Mouse (Mus musculus) lung, adult 2 months (tissue): ENCODE measurements around the gene Drc1. TPM values are rescaled to one million over a fixed set of nuclear protein-coding genes. Genes with fewer than 3 reads are reported as not detected.

Experiments
- DNase-seq: peaks from one replicate; pipeline ENCODE4 v3.0.0; 2022
- H3K4me1 ChIP-seq: fragments of 200-500 bp; 2 replicates; pipeline ENCODE4 v1.6.1; 2011; ENCODE audit warnings: low read length; ENCODE audit not compliant: control insufficient read depth, insufficient read depth
- H3K4me3 ChIP-seq: fragments of 200-500 bp; replicated peaks from 2 replicates; pipeline ENCODE3; 2011; ENCODE audit warnings: low read depth, mild to moderate bottlenecking, control low read depth, low read length; ENCODE audit errors: extremely low read depth
- CTCF ChIP-seq: fragments of 200-500 bp; IDR thresholded peaks from 2 replicates; pipeline ENCODE4 v1.5.1; 2011; ENCODE audit warnings: mild to moderate bottlenecking, low read length, control low read depth; ENCODE audit not compliant: insufficient read depth
- POLR2A ChIP-seq: fragments of 200-500 bp; IDR thresholded peaks from 2 replicates; pipeline ENCODE4 v1.6.1; 2011; ENCODE audit warnings: low read depth, mild to moderate bottlenecking, control low read depth, low read length, borderline replicate concordance; ENCODE audit errors: extremely low read depth
- WGBS: fragments of 180-500 bp; shearing (Covaris S2); methylation state at CpG from one replicate; pipeline ENCODE4 v1.1.7; 2018; 5-methylcytosine and 5-hydroxymethylcytosine counted together
- polyA plus RNA-seq: library from polyadenylated mRNA; depleted of rRNA; stranded (reverse); fragments of >200 nt; gene quantifications from 2 replicates; pipeline ENCODE4 v1.2.3, GENCODE M21; 2012

Gene Drc1
- polyA plus RNA-seq, 1 experiment, result 3.1 TPM

DNA sequence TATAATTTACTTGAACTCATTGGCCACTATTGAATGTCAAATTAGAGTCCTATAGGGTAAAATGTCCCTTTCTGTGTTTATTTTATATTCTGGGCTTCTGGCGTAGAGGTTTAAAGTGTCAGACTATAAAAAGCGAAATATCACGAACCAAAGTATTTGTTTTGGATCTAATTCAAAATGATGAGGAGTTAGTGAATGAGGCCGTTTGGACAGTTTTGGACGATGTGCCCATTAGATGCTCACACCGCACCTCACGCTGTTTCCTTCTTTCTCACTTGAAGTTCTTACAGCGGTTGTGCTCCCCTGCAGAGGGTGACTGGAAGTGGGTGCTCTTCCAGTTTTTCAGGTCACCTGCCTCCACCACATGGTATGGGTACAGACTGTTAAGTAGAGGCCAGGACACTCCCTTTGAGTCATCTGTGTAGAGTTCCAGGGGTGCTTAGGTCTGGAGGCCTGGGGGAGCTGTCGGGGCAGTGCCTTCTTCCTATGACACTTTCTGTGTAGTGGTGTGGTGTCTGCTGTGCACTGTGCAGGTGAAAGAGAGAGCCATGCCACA is 35.2 kb upstream of the Drc1 start:
- TF ChIP-seq CTCF (no peak), POLR2A (no peak)
- DNase-seq, result no peak
- Histone ChIP-seq H3K4me3 (no peak overlapping the region), H3K4me1 (peaks cover 12% of the 10 kb centered on the region)
- 61% methylated on average over 9 of the region's 9 CpGs for WGBS

- 97% methylated on average over 1 of the region's 1 CpGs for whole genome bisulfite sequencing
- no peak for TF ChIP-seq POLR2A
- TF ChIP-seq CTCF, result no peak
- DNase-seq, result no peak
- Histone ChIP-seq H3K4me1 (peaks cover 7% of the 10 kb centered on the region), H3K4me3 (no peak overlapping the region)
Observed at GRCm38 (mm10) chr5:30247666-30248065, 33.5 kb upstream of the Drc1 start.

- Histone ChIP-seq H3K4me3 (no peak overlapping the region), H3K4me1 (no peaks in the 10 kb centered on the region)
- WGBS, result 56% methylated on average over 12 of the region's 12 CpGs
- no peak for TF ChIP-seq CTCF
- TF ChIP-seq POLR2A, result no peak
- DNase-seq, result no peak
Observed at GRCm38 (mm10) chr5:30255567-30256354, 25.4 kb upstream of the Drc1 start.

DNA sequence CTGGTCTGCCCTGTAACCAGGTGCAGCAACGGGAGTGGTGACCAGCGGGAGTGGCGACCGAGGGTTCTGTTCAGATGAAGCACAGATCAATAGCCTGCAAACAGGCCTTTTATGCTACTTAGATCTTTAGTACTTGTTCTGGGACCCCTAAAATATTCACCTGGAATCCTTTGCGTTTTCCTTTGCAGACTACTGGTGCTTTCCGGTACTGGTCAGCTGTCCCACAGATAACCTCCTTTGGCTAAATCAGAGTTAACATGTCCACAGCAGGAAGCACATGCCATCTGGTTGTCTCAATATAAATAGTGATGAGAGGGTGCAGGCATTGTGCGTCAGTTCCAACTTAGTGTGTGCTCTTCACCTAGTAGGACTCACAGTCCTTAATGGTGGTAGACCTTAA is 22.4 kb upstream of the Drc1 start:
- Histone ChIP-seq H3K4me1 (no peaks in the 10 kb centered on the region), H3K4me3 (no peak overlapping the region)
- no peak for TF ChIP-seq CTCF
- no peak for TF ChIP-seq POLR2A
- DNase-seq, result no peak
- WGBS, result 90% methylated on average over 7 of the region's 7 CpGs

DNA sequence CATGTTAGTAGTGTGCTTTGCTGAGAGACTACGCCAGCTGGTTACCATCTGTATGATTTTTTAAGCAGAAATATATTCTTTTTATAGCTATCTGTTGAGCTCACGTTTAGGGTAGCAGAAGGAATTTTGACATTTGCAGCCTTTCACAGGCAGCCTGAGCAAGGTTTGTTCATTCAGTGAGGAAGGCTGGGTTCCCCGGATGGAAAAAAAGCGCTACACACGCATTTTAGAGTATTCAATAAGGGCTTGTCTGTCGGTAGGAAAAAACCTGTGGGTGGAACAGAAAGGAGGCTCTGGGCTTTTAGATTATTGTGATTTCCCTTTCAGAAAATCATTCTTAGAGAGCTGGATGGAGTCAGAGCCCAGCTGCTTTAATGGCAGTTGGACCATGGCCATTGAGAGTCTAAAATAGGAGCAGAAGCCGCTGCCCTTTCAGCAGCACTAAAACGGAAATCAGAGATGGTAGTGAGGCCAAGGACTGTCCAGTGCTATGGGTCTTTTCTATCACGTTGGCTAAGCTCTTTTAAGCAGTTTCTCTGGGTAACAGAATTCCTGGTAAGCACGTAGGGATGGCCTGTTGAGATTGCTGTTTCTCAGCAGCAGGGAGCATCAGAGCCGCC is 10.5 kb upstream of the Drc1 start:
- DNase-seq, result no peak
- no peak overlapping the region for H3K4me3 ChIP-seq
- 64% methylated on average over 11 of the region's 11 CpGs for WGBS
- TF ChIP-seq POLR2A (no peak), CTCF (no peak)
- no peaks in the 10 kb centered on the region for H3K4me1 ChIP-seq

DNA sequence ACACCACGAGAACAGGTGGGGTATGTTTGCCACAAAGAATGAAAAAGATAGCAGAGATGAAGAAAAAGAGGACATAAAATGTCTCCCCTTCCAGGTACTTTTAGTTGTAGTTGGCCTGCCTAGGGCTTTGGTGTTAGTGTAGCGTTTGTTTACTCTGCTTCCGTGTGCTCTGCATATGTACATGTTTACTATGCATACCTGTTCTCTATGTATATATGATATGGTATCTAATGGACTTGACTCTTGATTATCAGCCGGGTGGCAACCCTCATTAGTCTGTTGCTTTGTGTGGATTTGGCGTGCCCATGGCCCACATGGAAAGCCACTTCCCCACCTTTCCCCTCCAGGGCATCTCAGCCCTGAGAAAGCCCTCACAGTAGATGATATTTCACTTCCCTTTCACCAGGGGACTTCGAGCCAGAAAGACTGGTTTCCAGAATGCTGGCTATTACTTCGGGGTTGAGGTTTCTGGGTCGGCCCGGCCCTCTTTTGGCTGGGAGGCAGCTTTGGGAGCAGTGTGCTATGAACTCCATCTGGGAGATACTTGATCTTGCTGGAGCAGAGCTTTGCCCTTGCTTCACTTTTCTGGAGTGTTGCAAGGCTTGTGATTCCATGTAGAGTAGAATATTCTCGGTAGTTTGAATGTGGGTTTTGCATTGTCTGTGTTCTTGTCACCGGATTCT is 9.4 kb upstream of the Drc1 start:
- DNase-seq, result no peak

DNA sequence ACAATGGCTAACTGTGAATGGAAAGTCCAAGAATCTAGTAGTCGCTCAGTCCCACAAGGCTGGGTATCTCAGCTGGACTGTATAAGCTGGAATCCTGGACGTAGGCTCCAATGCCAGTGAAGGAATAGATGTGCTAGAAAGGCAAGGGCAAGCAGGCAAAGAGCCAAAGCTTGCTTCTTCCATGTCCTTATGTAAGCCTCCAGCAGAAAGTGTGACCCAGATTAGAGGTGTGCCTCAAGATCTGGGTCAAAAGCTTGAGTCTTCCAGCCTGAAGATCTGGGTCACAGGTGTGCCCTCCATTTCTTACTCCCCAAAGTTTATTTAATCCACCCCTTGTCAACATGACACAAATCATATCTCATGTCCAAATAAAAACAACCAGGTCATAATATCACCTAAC is 4.8 kb upstream of the Drc1 start:
- DNase-seq, result no peak
- TF ChIP-seq POLR2A (no peak), CTCF (no peak)
- 82% methylated on average over 2 of the region's 2 CpGs for WGBS

More for the DNA sequence above, 9.4 kb upstream of the Drc1 start:
- Histone ChIP-seq H3K4me3 (no peak overlapping the region), H3K4me1 (no peaks in the 10 kb centered on the region)
- no peak for TF ChIP-seq POLR2A
- no peak for TF ChIP-seq CTCF
- 63% methylated on average over 11 of the region's 11 CpGs for WGBS

GRCm38 (mm10) chr5:30278952-30279351 is 2.2 kb upstream of the Drc1 start:
- Histone ChIP-seq H3K4me1 (no peaks in the 10 kb centered on the region), H3K4me3 (no peak overlapping the region)
- TF ChIP-seq CTCF (no peak), POLR2A (no peak)
- no peak for DNase-seq
- WGBS, result 19% methylated on average over 3 of the region's 3 CpGs

More for the DNA sequence above, 4.8 kb upstream of the Drc1 start:
- Histone ChIP-seq H3K4me1 (no peaks in the 10 kb centered on the region), H3K4me3 (no peak overlapping the region)

DNA sequence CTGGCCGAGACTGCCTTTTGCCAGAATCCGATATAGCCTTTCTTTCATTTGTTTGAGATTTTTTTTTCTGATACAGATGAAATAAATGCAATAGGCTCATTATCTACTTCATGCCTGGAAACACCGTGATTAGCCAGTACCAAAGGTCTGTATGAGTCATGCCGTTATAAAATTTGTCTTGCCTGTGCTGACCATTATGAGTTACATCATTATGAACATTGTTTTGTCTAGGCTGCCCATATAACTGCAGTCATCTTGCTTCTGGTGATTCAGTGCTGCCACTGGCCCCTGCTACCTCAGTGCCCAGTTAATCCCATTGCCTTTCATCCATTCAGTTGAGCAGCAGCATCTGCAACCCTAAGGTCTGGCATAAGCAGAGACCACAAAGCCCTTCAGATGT is 1.7 kb upstream of the Drc1 start:
- TF ChIP-seq POLR2A (no peak), CTCF (no peak)
- WGBS, result 67% methylated on average over 4 of the region's 4 CpGs
- H3K4me1 ChIP-seq, result no peaks in the 10 kb centered on the region
- H3K4me3 ChIP-seq, result no peak overlapping the region
- no peak for DNase-seq

DNA sequence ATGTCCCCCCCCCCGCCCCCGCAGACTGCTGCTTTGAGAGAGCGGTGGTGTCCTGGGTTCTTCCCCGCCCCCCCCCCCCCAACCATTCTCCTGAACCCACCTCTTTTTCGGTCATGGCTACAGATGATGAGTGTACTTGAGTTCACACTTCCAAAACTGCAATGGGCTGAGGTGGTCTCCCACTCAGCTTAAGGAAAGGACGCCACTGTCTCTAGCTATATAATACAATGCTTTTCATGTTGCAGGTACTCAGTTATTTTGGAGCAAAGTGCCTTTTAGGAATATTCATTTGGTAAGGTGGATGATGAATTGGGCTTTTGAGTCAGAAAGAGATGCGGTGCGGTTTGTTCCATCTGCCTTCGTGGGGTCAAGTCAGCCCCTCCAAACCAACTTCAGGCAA is 324 bp upstream of the Drc1 start:
- DNase-seq, result no peak
- Histone ChIP-seq H3K4me3 (no peak overlapping the region), H3K4me1 (no peaks in the 10 kb centered on the region)
- TF ChIP-seq CTCF, result no peak
- no peak for TF ChIP-seq POLR2A
- WGBS, result 38% methylated on average over 9 of the region's 9 CpGs
